Comparison of ENCODE assay signal across 25 mouse cellular contexts in genomic region chr5:27251361-27251760, GRCm38 (mm10).
"Had no signal": no experiment of that assay in that cellular context is flagged by ENCODE, and none has a peak within 500 bp of the region (broad histone marks: within the 10 kb centered on the region; RNA-seq: fewer than 3 reads in every experiment).

No protein-coding gene starts in this region.

- H3K4me2 ChIP-seq: embryonic facial prominence, embryonic 12.5 days; embryonic facial prominence, embryonic 13.5 days; embryonic facial prominence, embryonic 15.5 days; forebrain, embryonic 12.5 days; forebrain, embryonic 13.5 days; forebrain, embryonic 15.5 days had no signal

- H3K4me1 ChIP-seq: embryonic facial prominence, embryonic 12.5 days; embryonic facial prominence, embryonic 13.5 days; embryonic facial prominence, embryonic 15.5 days; forebrain, embryonic 12.5 days; forebrain, embryonic 13.5 days; forebrain, embryonic 15.5 days had no signal

- H3K36me3 ChIP-seq: embryonic facial prominence, embryonic 10.5 days; embryonic facial prominence, embryonic 12.5 days; embryonic facial prominence, embryonic 13.5 days; embryonic facial prominence, embryonic 15.5 days; forebrain, embryonic 10.5 days; forebrain, embryonic 12.5 days; forebrain, embryonic 15.5 days; heart, embryonic 10.5 days had no signal

- H3K27ac ChIP-seq: embryonic facial prominence, embryonic 10.5 days; embryonic facial prominence, embryonic 12.5 days; embryonic facial prominence, embryonic 13.5 days; embryonic facial prominence, embryonic 15.5 days; forebrain, embryonic 10.5 days; forebrain, embryonic 12.5 days; forebrain, embryonic 13.5 days; forebrain, embryonic 15.5 days; gastrocnemius, adult 2 months; heart, adult 2 months; heart, embryonic 10.5 days had no signal

- H3K9ac ChIP-seq: embryonic facial prominence, embryonic 12.5 days; embryonic facial prominence, embryonic 13.5 days; embryonic facial prominence, embryonic 15.5 days; forebrain, embryonic 12.5 days; forebrain, embryonic 13.5 days; forebrain, embryonic 15.5 days; forebrain, postnatal 0 days had no signal

- H3K4me3 ChIP-seq: embryonic facial prominence, embryonic 10.5 days; embryonic facial prominence, embryonic 12.5 days; embryonic facial prominence, embryonic 13.5 days; embryonic facial prominence, embryonic 15.5 days; erythroblast, embryonic 14.5 days; forebrain, embryonic 10.5 days; forebrain, embryonic 12.5 days; forebrain, embryonic 13.5 days; forebrain, embryonic 15.5 days; gastrocnemius, adult 2 months; heart, adult 2 months; heart, embryonic 10.5 days had no signal

- DNase-seq: cerebellum, postnatal 10 days; cerebellum, postnatal 14 days; cerebellum, postnatal 25 days; cerebellum, postnatal 36 days; embryo, embryonic 11 days; forebrain, postnatal 0 days; gastrocnemius, adult 2 months; gastrocnemius, postnatal 10 days; gastrocnemius, postnatal 14 days; gastrocnemius, postnatal 25 days; gastrocnemius, postnatal 36 days; heart, adult 18-20 months; heart, adult 2 months had no signal

- H3K9me3 ChIP-seq: embryonic facial prominence, embryonic 12.5 days; embryonic facial prominence, embryonic 15.5 days; forebrain, embryonic 12.5 days; forebrain, embryonic 15.5 days; heart, embryonic 10.5 days had no signal

- H3K27me3 ChIP-seq: embryonic facial prominence, embryonic 12.5 days; embryonic facial prominence, embryonic 13.5 days; embryonic facial prominence, embryonic 15.5 days; forebrain, embryonic 12.5 days; forebrain, embryonic 13.5 days; forebrain, embryonic 15.5 days had no signal

- ATAC-seq: forebrain, embryonic 13.5 days; forebrain, embryonic 14.5 days; forebrain, embryonic 15.5 days; forebrain, embryonic 16.5 days; forebrain, postnatal 0 days had no signal
